Mouse (Mus musculus) heart, embryonic 15.5 days (tissue): Measurements from ENCODE around the gene Foxp4. TPM values are rescaled to one million over a fixed set of nuclear protein-coding genes. Genes with fewer than 3 reads are reported as not detected.

Source experiments
- ATAC-seq: fragments of 200-750 bp; cut with Nextera tagmentation; replicated peaks from 2 replicates; pipeline ENCODE4 v1.8.0; 2017; ENCODE audit warnings: low read depth, moderate TSS enrichment; ENCODE audit not compliant: insufficient number of reproducible peaks, insufficient read depth, low FRiP score
- H3K27ac ChIP-seq: fragments of 300-500 bp; sonication (generic); 2 replicates; pipeline ENCODE4 v1.5.1; 2015; ENCODE audit warnings: mild to moderate bottlenecking, inconsistent platforms
- H3K27me3 ChIP-seq: fragments of 300-500 bp; sonication (generic); 2 replicates; pipeline ENCODE4 v1.6.1; 2015; ENCODE audit warnings: inconsistent platforms
- H3K36me3 ChIP-seq: fragments of 300-500 bp; sonication (generic); 2 replicates; pipeline ENCODE4 v1.6.1; 2015; ENCODE audit warnings: mild to moderate bottlenecking, inconsistent platforms
- H3K4me1 ChIP-seq: fragments of 300-500 bp; sonication (generic); replicated peaks from 2 replicates; pipeline ENCODE4 v1.6.1; 2015; ENCODE audit warnings: inconsistent platforms
- H3K4me2 ChIP-seq: fragments of 300-500 bp; sonication (generic); 2 replicates; pipeline ENCODE4 v1.6.1; 2015; ENCODE audit warnings: inconsistent platforms, mild to moderate bottlenecking, moderate library complexity
- H3K4me3 ChIP-seq: fragments of 300-500 bp; sonication (generic); 2 replicates; pipeline ENCODE4 v1.5.1; 2015; ENCODE audit warnings: mild to moderate bottlenecking, inconsistent platforms
- H3K9ac ChIP-seq: fragments of 300-500 bp; sonication (generic); 2 replicates; pipeline ENCODE4 v1.6.1; 2015; ENCODE audit warnings: mild to moderate bottlenecking, inconsistent platforms
- H3K9me3 ChIP-seq: fragments of 300-500 bp; sonication (generic); replicated peaks from 2 replicates; pipeline ENCODE4 v1.6.1; 2016; ENCODE audit warnings: inconsistent platforms
- WGBS: fragments of 180-500 bp; shearing (Covaris S2); methylation state at CpG from one replicate; pipeline ENCODE4 v1.1.7; 2015; ENCODE audit warnings: mixed read lengths; 5-methylcytosine and 5-hydroxymethylcytosine counted together
- polyA plus RNA-seq: library from polyadenylated mRNA; unstranded; fragments of >200 nt; fragmentation: Nextera tagmentation; extraction: Ambion mirVana; gene quantifications from 2 replicates; pipeline ENCODE4 v1.2.1, GENCODE M21; 2015

Gene Foxp4
- polyA plus RNA-seq, 1 experiment from 2014 or later, result 6.4 TPM

DNA sequence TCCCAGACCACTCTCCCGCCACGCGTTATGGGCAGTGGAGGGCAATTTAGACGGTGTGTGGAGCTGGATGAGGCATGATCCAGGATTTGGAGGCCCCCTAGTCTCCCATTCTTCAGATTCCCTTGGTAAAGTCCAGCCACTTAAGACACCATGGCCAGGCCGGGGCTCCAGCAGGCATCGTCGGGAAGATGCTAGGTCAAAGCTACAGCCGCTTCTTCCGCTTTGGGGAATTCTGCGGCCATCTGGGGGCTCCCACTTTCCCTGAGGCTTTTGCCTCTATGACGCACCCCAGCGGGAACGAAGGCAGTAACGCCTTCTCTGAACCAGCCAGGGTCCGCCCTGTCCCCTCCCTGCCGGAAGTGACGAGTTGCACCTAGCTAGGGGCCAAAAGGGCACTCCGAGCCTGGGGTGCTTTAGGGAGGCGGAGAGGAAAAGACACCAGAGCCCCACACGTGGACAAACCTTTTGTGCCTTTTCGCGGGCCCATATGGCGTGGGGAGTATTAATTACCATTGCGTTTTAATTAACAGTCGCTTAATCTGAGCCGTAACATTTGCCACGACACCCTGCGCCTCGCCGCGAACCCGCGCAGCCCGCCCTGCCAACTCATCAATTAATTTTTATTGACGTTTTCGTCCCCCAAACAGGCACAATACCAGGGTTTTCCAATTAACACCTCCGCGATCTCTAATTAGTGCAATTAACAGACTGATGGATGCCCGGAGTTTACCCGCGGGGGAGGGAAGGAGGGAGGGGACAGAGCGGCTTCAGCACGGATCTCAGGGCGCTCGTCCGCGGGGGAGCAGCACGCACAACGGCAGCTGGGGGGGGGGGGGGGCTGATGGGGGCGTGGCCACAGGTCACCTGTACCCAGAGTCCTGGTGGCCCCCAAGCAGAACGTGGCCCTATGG is 15.1 kb downstream of the Foxp4 start:
- H3K27me3 ChIP-seq, result no peaks in the 10 kb centered on the region
- peaks cover 39% of the 10 kb centered on the region for H3K4me1 ChIP-seq
- 0 out of 2 replicates have a peak, but pooled peaks have one; percentile 39 for ATAC-seq
- H3K9ac ChIP-seq, result peak overlapping the region; percentile 41
- WGBS, result 21% methylated on average over 46 of the region's 51 CpGs
- H3K36me3 ChIP-seq, result no peaks in the 10 kb centered on the region
- peak overlapping the region; percentile 46 for H3K4me3 ChIP-seq
- no peaks in the 10 kb centered on the region for H3K9me3 ChIP-seq
- H3K27ac ChIP-seq, result no peak overlapping the region
- H3K4me2 ChIP-seq, result peak overlapping the region; percentile 81

- whole genome bisulfite sequencing, result 90% methylated on average over 2 of the region's 2 CpGs
- Histone ChIP-seq H3K4me2 (no peak overlapping the region), H3K27me3 (no peaks in the 10 kb centered on the region), H3K9ac (no peak overlapping the region), H3K9me3 (no peaks in the 10 kb centered on the region), H3K36me3 (peaks cover under 1% of the 10 kb centered on the region; the same call in 1 of the 2 replicates), H3K4me3 (no peak overlapping the region), H3K4me1 (peaks cover 42% of the 10 kb centered on the region), H3K27ac (no peak overlapping the region)
- ATAC-seq, result no peak
Measured at GRCm38 (mm10) chr17:47908079-47908478, 16.4 kb downstream of the Foxp4 start.

DNA sequence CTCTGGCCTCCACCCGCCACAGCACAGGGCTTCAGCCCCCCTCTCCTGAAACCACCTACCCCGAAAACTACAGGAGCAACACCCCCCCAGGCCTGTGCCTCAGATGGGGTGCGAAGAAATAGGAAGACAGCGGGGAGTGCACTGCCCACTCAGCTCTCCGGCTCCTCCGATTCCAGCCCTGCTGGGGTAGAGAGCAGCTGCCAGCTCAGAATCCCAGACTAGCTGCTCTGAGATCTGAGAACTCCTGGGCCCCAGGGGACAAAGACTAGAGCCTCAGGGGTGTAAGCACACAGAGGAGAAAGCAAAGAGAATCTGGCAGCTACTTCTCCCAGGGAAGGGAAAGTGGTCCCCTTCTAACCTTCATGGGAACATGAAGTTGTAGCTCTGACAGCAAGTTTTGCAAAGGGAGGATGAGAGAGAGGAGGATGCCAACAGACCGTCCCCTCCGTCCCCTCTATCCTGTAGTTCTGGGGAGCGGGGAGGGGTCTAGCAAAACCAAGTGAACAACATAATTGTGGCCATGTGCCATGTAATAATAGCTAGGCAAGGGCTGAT is 17.0 kb downstream of the Foxp4 start:
- H3K9ac ChIP-seq, result no peak overlapping the region; the same call in 1 of the 2 replicates
- no peak overlapping the region for H3K4me3 ChIP-seq
- 75% methylated on average over 9 of the region's 9 CpGs for WGBS
- no peak for ATAC-seq
- peaks cover 42% of the 10 kb centered on the region for H3K4me1 ChIP-seq
- H3K9me3 ChIP-seq, result no peaks in the 10 kb centered on the region
- no peak overlapping the region for H3K27ac ChIP-seq
- no peak overlapping the region for H3K4me2 ChIP-seq
- H3K36me3 ChIP-seq, result peaks cover 4% of the 10 kb centered on the region; the same call in 1 of the 2 replicates
- no peaks in the 10 kb centered on the region for H3K27me3 ChIP-seq

DNA sequence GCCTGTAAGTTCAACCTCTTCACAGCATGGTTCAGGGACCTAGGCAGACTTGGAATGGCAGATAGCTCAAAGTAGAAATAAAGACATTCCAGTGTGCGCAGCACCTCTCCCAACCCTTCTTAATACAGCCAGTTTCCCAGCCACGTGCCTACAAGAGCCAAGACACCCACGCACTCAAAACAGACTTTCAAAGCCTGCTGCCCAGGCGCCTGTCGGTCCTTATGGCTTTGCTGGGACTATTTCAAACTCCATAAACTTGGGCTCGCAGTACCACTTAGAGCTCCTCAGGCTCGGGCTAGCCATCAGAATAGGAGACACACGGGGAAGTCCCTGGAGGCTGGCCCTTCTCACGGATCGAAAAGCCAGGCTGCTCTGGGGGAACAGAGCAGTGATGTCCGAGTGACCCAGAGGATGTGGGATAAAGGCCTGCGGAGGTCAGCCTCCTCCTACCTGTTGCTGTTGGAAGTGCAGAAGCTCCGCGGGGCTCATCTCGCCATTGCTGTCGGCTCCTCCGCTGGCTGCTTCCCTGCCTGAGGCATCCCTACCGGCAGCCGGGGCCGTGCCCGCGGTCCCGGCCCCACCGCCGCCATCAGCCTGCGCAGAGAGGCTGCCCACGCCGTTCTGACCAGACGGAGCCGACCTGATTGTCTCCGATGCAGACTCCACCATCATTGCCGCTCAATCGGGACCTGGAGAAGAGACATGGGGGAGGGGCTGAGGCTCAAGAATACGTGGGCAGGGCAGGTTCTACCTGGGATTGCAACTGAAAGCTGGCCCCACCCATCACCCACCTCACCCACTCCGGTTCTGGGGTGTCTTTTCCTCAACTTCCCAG is 20.4 kb downstream of the Foxp4 start:
- H3K9ac ChIP-seq, result no peak overlapping the region
- no peaks in the 10 kb centered on the region for H3K9me3 ChIP-seq
- no peak overlapping the region for H3K4me3 ChIP-seq
- no peak for ATAC-seq
- no peak overlapping the region for H3K27ac ChIP-seq
- 51% methylated on average over 35 of the region's 35 CpGs for WGBS
- H3K36me3 ChIP-seq, result peaks cover 16% of the 10 kb centered on the region; the same call in 1 of the 2 replicates
- no peak overlapping the region for H3K4me2 ChIP-seq
- H3K27me3 ChIP-seq, result no peaks in the 10 kb centered on the region
- H3K4me1 ChIP-seq, result peaks cover 24% of the 10 kb centered on the region

DNA sequence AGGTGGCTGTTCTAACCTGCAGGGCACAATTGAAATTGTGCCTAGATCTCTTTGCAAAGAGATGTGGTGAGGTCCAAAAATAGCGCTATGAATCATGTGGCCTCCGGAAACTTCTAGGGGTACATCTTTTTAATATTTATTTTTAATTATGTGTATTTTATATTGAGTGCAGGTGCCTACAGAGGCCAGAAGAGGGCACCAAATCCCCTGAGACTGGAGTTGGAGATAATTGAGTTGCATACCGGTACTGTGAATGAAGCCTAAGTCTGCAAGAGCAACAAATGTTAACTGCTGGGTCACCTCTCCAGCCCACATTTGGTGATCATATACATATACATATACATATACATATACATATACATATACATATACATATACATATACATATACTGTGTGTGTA is 22.7 kb downstream of the Foxp4 start:
- peaks cover 27% of the 10 kb centered on the region for H3K4me1 ChIP-seq
- no peaks in the 10 kb centered on the region for H3K27me3 ChIP-seq
- no peak overlapping the region for H3K9ac ChIP-seq
- no peaks in the 10 kb centered on the region for H3K9me3 ChIP-seq
- no peak overlapping the region for H3K4me2 ChIP-seq
- H3K27ac ChIP-seq, result no peak overlapping the region
- 71% methylated on average over 3 of the region's 3 CpGs for WGBS
- no peak for ATAC-seq
- peaks cover 17% of the 10 kb centered on the region; the same call in 1 of the 2 replicates for H3K36me3 ChIP-seq
- no peak overlapping the region for H3K4me3 ChIP-seq

DNA sequence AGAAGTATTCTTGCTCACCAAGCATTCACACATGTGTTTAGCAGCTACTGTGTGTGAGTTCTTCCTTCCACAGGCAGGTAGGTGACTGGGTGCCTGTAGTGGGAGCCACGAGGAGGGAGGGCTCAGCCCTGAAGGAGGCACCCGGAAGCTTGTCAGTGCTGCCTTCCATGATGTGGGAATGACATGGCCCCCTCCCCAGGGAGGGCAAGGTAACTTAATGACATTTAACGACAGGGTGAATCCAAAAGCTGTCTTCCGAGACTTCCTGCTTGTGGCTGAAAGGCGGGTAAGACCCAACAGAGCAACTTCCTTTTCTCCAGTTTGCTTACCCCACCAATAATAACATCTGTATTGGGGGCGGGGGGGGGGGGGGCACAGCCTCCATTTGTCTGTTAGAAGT is 23.7 kb downstream of the Foxp4 start:
- peaks cover 27% of the 10 kb centered on the region for H3K4me1 ChIP-seq
- whole genome bisulfite sequencing, result 51% methylated on average over 6 of the region's 6 CpGs
- no peak overlapping the region for H3K4me3 ChIP-seq
- no peak overlapping the region for H3K9ac ChIP-seq
- no peak for ATAC-seq
- no peak overlapping the region for H3K27ac ChIP-seq
- peaks cover 21% of the 10 kb centered on the region; the same call in 1 of the 2 replicates for H3K36me3 ChIP-seq
- no peaks in the 10 kb centered on the region for H3K27me3 ChIP-seq
- no peaks in the 10 kb centered on the region for H3K9me3 ChIP-seq
- H3K4me2 ChIP-seq, result no peak overlapping the region

GRCm38 (mm10) chr17:47899156-47899555 is 25.3 kb downstream of the Foxp4 start:
- no peak for ATAC-seq
- no peaks in the 10 kb centered on the region for H3K27me3 ChIP-seq
- no peak overlapping the region for H3K4me2 ChIP-seq
- no peak overlapping the region for H3K27ac ChIP-seq
- no peaks in the 10 kb centered on the region for H3K9me3 ChIP-seq
- 38% methylated on average over 4 of the region's 4 CpGs for WGBS
- no peak overlapping the region for H3K4me3 ChIP-seq
- H3K4me1 ChIP-seq, result peaks cover 21% of the 10 kb centered on the region
- peaks cover 21% of the 10 kb centered on the region; the same call in 1 of the 2 replicates for H3K36me3 ChIP-seq
- H3K9ac ChIP-seq, result no peak overlapping the region

GRCm38 (mm10) chr17:47897956-47898752 is 26.3 kb downstream of the Foxp4 start:
- ATAC-seq, result peak; percentile 70
- Histone ChIP-seq H3K4me2 (0 out of 2 replicates have a peak overlapping the region, but pooled peaks have one; percentile 5), H3K27ac (peak overlapping the region; percentile 32; the same call in 1 of the 2 replicates), H3K4me1 (peaks cover 21% of the 10 kb centered on the region), H3K27me3 (no peaks in the 10 kb centered on the region), H3K9ac (no peak overlapping the region), H3K4me3 (no peak overlapping the region), H3K36me3 (peaks cover 21% of the 10 kb centered on the region; the same call in 1 of the 2 replicates), H3K9me3 (no peaks in the 10 kb centered on the region)
- WGBS, result 35% methylated on average over 9 of the region's 9 CpGs

DNA sequence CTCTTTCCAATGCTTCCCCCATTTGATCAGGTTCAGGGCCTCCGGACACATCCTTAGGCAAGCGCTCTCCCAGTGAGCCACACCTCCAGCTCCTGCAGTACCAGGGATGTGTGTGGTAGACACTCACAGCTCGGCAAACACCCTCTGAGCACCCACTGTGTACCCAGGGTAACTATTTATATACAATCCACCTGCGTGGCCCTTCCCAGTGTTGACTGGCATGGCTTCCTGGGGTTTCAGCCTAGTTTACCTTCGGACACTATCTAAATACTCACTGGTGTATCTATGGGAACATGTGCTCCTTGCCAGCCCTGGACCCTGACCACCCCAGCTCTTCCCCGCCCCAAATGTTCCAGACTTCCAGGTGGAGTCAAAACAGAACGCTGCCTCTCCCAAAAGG is 34.7 kb downstream of the Foxp4 start:
- Histone ChIP-seq H3K36me3 (no peaks in the 10 kb centered on the region), H3K4me3 (no peak overlapping the region), H3K9ac (no peak overlapping the region), H3K4me1 (peaks cover 20% of the 10 kb centered on the region), H3K4me2 (no peak overlapping the region), H3K27ac (no peak overlapping the region), H3K9me3 (no peaks in the 10 kb centered on the region), H3K27me3 (no peaks in the 10 kb centered on the region)
- 71% methylated on average over 7 of the region's 7 CpGs for WGBS
- ATAC-seq, result no peak

DNA sequence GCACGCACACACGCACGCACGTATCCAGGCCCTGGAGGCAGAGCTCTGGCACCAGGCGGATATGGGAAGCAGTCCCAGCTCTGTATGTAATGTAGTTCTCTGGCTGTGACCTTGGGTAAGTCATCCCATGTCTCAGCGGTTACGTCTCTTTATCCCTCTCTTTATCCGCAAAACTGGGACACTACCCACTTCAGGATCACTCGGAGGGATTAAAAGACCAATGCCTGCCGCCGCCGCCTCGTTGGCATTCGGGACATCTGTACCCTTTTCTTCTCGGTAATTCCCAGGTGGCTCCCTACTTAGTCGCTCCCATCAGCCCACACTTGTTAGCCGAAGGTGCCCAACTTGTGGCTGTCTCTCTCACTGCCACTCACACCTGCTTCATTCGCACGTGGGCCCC is 35.2 kb downstream of the Foxp4 start:
- H3K9ac ChIP-seq, result no peak overlapping the region
- H3K36me3 ChIP-seq, result no peaks in the 10 kb centered on the region
- WGBS, result 66% methylated on average over 19 of the region's 19 CpGs
- no peak overlapping the region for H3K4me2 ChIP-seq
- no peaks in the 10 kb centered on the region for H3K9me3 ChIP-seq
- no peaks in the 10 kb centered on the region for H3K27me3 ChIP-seq
- ATAC-seq, result no peak
- H3K4me3 ChIP-seq, result no peak overlapping the region
- peaks cover 20% of the 10 kb centered on the region for H3K4me1 ChIP-seq
- H3K27ac ChIP-seq, result no peak overlapping the region
